Mouse (Mus musculus): ENCODE data around the gene Get4.

- TF ChIP-seq CTCF (IDR thresholded peaks at IDR 0.05; ENCODE audit: low read depth, low read length), result no peak
- no peak for TF ChIP-seq GATA1 (IDR thresholded peaks at IDR 0.05; ENCODE audit: borderline replicate concordance, low read length)
- TF ChIP-seq TAL1 (conservative IDR thresholded peaks at IDR 0.05; ENCODE audit: low read depth, low read length), result no peak
- no peak for TF ChIP-seq GATA2 (IDR thresholded peaks at IDR 0.05; ENCODE audit: borderline replicate concordance, low read depth, low read length)
- no peak for TF ChIP-seq POLR2AphosphoS5 (IDR thresholded peaks at IDR 0.05; ENCODE audit: insufficient replicate concordance, low read depth, low read length)
These were observed 1.2 kb downstream of the Get4 start for GRCm38 (mm10) chr5:139253301-139253741.
